Mouse (Mus musculus): ENCODE data around the gene Pygm.

Pygm gene

GRCm38 (mm10) chr19:6384128-6384527 is at the start of gene Pygm:
Pygm (plus strand) TSS chr19:6384399.
- in situ Hi-C loops (cut with MboI, MseI), result no loop called here

GRCm38 (mm10) chr19:6334673-6335457 is 49.3 kb upstream of the Pygm start, which contains the start of gene Men1:
Men1 (plus strand) TSS chr19:6334979.
- in situ Hi-C loops (cut with MboI, MseI), result loop anchor here (10.0 kb wide), 1 partner anchor 270 kb away; the partner anchor contains the start of genes Tm7sf2 and Znhit2

- in situ Hi-C loops (cut with MboI, MseI), result loop anchor here (10.0 kb wide), 1 partner anchor 271 kb away; the partner anchor contains the start of genes Tm7sf2 and Znhit2
These were observed 48.8 kb upstream of the Pygm start for GRCm38 (mm10) chr19:6335458-6335827.

DNA sequence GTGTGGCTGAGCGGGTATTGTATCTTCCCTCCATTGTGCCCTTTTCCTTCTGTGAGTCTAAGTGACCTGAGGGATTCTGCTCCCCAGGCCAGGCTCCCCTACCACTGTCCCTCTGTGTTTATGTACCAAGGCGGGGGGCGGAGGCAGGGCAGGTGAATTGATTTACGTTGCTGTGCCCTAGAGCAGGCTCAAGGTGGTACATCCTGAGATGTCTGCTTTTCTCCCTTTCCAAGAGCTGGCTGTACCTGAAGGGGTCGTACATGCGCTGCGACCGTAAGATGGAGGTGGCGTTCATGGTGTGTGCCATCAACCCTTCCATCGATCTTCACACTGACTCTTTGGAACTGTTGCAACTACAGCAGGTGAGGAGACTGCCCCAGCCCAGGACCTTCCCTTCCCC is 47.3 kb upstream of the Pygm start:
- in situ Hi-C loops (cut with MboI, MseI), result loop anchor here (10.0 kb wide), 1 partner anchor 272 kb away; the partner anchor contains the start of genes Tm7sf2 and Znhit2

- in situ Hi-C loops (cut with MboI, MseI), result loop anchor here (10.0 kb wide), 1 partner anchor 273 kb away; the partner anchor contains the start of genes Tm7sf2 and Znhit2
These were observed 46.0 kb upstream of the Pygm start for GRCm38 (mm10) chr19:6338171-6338570.

GRCm38 (mm10) chr19:6338716-6339115 is 45.5 kb upstream of the Pygm start:
- in situ Hi-C loops (cut with MboI, MseI), result loop anchor here (10.0 kb wide), 1 partner anchor 274 kb away; the partner anchor contains the start of genes Tm7sf2 and Znhit2

DNA sequence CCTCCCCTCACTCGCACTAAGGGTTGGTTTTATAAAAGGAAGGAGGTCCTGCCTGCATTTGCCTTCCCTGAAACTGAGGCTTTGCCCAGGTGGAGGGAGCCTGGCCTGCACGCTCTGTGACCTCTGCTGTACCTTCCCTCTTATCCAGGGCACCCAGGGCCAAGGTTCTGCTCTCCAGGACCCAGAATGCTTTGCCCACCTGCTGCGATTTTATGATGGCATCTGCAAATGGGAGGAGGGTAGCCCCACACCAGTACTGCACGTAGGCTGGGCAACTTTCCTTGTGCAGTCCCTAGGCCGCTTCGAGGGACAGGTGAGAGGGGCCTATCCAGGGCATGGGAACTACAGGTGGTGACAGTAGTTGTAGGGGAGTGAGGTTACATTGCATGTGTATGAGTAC is 45.0 kb upstream of the Pygm start:
- in situ Hi-C loops (cut with MboI, MseI), result loop anchor here (10.0 kb wide), 1 partner anchor 274 kb away; the partner anchor contains the start of genes Tm7sf2 and Znhit2

- in situ Hi-C loops (cut with MboI, MseI), result loop anchor here (10.0 kb wide), 1 partner anchor 275 kb away; the partner anchor contains the start of genes Tm7sf2 and Znhit2
These were observed 44.2 kb upstream of the Pygm start for GRCm38 (mm10) chr19:6339890-6340504.

DNA sequence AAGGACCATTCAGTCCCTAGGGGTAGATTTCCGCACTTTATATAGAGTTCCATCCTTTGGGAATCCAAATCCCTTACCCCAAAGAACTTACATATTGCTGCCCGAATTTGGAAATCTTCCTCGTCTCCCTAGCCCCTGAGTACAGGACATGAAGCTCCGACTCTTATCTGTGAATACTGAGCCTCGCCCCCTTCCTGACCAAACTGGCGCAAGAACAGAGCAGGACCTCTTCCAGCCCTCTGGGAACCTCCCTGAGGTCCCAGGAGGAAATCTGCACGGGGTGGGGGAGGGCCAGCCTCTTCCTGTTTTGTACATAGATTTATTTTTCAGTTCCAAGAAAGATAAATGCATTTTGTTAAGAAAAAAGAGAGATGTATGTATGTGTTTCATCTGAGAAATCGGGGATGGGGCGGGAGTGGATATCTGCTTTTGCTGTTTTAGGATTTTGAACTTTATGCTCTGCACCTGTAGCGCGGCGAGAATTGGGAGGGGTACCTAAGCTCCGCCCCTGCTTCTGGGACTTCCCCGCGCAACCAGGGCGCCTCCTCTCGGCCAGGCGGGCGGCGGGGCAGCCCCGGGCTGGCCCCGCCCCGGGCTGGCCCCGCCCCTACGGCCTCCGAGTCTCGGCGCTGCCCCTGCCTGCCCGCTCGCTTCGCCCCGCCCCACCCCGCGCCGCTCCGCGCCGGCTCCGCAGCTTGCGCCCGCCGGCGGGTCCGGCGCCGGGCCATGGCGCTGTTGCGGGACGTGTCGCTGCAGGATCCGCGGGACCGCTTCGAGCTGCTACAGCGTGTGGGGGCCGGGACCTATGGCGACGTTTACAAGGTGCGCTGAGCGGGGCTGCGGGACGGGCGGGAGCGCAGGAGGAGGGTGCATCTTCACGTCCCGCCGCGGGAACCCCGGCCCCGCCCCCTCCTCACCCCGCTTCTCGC is 43.4 kb upstream of the Pygm start, which contains the start of gene Map4k2:
Map4k2 (plus strand) TSS at position 612 of the 929 bp plus-strand sequence.
- in situ Hi-C loops (cut with MboI, MseI), result no loop called here

- in situ Hi-C loops (cut with MboI, MseI), result no loop called here
These were observed 42.6 kb upstream of the Pygm start for GRCm38 (mm10) chr19:6341453-6342077.

DNA sequence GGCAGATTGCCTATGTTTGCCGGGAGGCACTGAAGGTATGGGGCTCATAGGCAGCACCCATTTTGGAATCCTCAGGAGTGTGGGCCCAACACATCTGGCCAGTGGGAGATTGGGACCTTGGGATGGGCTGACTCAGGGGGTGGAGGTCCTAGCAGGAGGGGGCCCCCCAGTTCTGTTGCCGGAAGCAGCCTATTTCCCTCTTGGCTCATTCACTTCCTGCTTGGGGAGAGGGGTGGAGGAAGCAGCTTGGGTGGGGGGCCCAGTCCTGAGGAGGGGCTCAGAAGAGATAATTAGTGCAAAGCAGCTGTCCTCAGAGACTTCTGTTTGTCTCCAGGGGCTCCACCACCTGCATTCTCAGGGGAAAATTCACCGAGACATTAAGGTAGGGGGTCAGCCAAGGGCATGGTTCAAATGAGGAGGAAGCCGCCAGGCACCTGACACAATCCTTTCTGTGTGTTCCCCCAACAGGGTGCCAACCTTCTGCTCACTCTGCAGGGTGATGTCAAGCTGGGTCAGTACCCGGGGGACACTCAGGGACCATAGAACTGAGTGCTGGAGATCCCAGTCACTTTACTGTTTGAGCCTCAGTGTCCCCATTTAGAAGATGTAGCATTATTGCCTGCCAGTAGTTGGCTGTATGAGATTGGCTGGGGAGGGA is 41.8 kb upstream of the Pygm start:
- in situ Hi-C loops (cut with MboI, MseI), result no loop called here

DNA sequence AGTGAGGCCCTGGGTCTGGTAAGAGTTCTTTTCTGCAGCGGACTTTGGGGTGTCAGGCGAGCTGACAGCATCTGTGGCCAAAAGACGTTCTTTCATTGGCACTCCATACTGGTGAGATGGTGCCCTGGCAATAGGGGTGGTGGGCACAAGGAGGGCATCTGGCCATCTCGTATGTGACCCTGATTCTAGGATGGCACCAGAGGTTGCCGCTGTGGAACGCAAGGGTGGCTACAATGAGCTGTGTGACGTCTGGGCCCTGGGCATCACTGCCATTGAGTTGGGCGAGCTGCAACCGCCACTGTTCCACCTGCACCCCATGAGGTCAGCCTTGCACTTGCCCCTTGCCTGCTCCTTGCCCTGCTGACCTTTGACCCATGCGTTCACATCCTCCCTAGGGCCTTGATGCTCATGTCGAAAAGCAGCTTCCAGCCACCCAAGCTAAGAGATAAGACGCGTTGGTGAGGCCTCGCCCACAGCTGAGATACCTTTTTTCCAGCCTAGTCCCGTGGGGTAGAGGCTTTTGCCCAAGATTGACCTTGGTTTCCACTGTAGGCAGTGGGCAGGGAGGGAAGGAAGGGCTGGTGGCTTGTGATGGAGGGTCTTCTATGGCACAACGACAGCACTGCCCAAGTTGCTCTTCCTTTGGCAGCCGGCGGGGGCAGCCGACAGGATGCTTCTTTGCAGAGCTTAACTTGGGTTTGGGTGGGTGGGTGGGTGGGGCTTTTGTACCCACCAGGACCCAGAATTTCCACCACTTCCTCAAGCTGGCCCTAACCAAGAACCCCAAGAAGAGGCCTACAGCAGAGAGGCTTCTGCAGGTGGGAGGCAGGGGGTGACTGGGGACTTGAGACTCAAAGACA is 40.9 kb upstream of the Pygm start:
- in situ Hi-C loops (cut with MboI, MseI), result no loop called here

- in situ Hi-C loops (cut with MboI, MseI), result no loop called here
These were observed 40.2 kb upstream of the Pygm start for GRCm38 (mm10) chr19:6343996-6344395.

DNA sequence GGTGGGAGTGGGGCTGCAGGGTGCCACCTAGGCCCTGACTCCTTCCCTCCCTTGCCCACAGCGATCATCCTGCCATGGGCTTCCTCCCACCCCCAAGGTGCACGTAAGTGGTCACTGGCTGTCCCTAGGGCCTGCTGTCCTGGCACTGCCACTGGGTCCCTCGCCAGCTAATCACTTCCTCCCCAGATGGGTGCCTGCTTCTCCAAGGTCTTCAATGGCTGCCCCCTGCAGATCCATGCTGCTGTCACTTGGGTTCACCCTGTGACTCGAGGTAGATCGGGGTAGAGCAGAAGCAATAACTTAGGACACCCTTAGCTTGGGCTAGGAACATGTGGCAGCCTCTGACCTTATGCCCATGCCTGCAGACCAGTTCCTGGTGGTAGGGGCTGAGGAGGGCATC is 38.2 kb upstream of the Pygm start:
- in situ Hi-C loops (cut with MboI, MseI), result no loop called here

DNA sequence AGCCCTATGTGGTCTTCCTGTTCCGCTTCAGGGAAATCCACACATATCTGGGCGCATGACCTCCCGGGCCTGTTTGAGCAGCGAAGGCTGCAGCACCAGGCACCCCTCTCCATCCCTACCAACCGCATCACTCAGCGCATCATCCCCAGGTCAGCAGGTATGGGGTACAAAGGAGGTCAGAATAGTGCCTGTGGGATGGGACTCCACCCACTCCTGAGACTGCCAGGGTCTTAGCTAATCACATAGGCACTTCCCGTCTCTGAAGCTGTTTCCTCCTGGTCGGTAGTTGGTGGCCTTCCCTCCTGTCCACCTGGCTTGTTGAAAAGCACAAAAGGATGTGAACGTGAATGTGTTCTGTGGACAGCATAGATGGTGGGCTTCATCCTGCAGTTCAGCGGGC is 37.5 kb upstream of the Pygm start:
- in situ Hi-C loops (cut with MboI, MseI), result no loop called here

DNA sequence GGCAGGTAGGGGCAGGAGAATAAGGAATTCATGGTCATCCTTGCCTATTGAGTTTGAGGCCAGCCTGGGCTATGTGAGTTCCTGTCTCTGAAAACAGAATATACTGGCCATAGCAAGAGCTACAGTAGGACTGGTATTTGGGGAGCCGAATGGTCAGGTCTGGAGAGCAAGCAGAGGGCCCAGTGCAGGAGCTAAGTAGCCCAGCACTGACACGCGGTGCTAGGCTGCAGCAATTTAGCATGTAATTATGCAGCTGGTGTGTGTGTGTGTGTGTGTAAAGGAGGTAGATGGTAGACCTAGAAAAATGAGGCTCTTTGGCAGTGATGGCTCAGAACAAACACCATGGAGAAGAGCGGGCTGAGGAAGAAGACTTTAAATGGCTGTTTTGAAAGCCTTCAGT is 36.6 kb upstream of the Pygm start:
- in situ Hi-C loops (cut with MboI, MseI), result no loop called here

DNA sequence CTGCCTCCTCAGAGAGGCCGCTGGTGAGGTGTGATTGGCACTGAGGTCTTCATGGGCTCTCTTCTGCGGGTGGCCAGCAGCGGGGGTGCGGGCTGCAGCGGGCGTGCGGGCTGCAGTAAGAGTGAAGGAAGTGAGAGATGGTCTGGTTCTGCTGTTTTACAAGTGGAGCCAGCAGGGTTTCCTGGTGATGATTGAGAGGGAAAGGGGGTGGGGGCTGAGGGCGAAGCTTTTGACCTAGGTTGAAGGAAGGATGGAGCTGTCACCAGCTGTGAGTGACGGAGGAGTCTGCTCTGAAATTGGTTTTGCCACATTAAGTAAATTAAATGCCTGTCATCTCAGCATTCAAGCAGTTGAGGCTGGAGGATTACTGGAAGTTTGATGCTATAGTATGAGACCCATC is 35.5 kb upstream of the Pygm start:
- in situ Hi-C loops (cut with MboI, MseI), result no loop called here

GRCm38 (mm10) chr19:6349215-6349983 is 34.8 kb upstream of the Pygm start:
- in situ Hi-C loops (cut with MboI, MseI), result no loop called here

Data from T-helper 1 cell (primary cell).